Mouse (Mus musculus) myocyte (in vitro differentiated cells): ENCODE measurements around the gene Myo10.

ENCODE experiments used
- MYOG ChIP-seq, 3 experiments: IDR thresholded peaks; one replicate each; pipeline ENCODE4 v1.6.1; 2011; ENCODE audit warnings: control low read depth in 2 of 3, low read depth in 2 of 3, mild to moderate bottlenecking in 2 of 3; ENCODE audit not compliant: insufficient read length in 2 of 3, control insufficient read depth in 1 of 3, insufficient read depth in 1 of 3
- TCF12 ChIP-seq: IDR thresholded peaks from one replicate; pipeline ENCODE4 v1.6.1; 2011; ENCODE audit warnings: mild to moderate bottlenecking, control low read depth; ENCODE audit not compliant: poor library complexity, insufficient read depth, severe bottlenecking

DNA sequence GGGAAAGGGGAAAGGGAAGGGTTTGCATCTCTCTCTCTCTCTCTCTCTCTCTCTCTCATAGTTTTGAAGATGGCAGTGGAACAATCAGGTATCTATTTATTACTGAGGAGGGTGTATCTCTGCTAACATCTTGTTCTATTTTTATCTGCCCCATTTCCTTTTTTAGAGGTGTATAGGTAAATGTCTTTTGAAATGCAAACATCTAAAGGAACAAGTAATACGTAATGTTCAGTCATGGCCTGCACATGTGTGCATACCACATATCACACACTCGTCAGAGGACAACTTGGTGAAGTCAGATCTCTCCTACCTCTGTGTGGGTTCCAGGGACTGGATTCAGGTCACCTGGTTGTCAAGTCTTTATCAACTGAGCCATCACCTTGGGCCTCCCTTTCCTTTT is 194.9 kb downstream of the Myo10 start:
- TF ChIP-seq TCF12 (no peak), MYOG (IDR thresholded peaks at IDR 0.05; ENCODE audit: control insufficient read depth in 1 of 3, insufficient read depth in 1 of 3, insufficient read length in 2 of 3, low read depth in 2 of 3) (no peak)
